Mouse (Mus musculus): Measurements from ENCODE around the gene Il20rb. TPM values are rescaled to one million over a fixed set of nuclear protein-coding genes. Genes with fewer than 3 reads are reported as not detected.

Gene Il20rb
- total RNA-seq, 2 experiments from 2014 or later = 0.25 to 1.1 TPM

GRCm38 (mm10) chr9:100439481-100439880, 47.1 kb downstream of the Il20rb start:
- DNase-seq (ENCODE audit: low spot score in 2 of 2) = no peak

GRCm38 (mm10) chr9:100438994-100439393, 47.6 kb downstream of the Il20rb start:
- DNase-seq (ENCODE audit: low spot score in 2 of 2) = no peak
- intact Hi-C loops (cut with DNase I) = no loop called here

More at GRCm38 (mm10) chr9:100439481-100439880, 47.1 kb downstream of the Il20rb start:
- intact Hi-C loops (cut with DNase I) = no loop called here

GRCm38 (mm10) chr9:100436865-100437595, 49.6 kb downstream of the Il20rb start:
- intact Hi-C loops (cut with DNase I) = no loop called here
- no peak for DNase-seq (ENCODE audit: low spot score in 2 of 2)

- no peak for DNase-seq (ENCODE audit: low spot score in 2 of 2)
- intact Hi-C loops (cut with DNase I) = no loop called here
These were observed 55.2 kb downstream of the Il20rb start for GRCm38 (mm10) chr9:100431355-100431754.

GRCm38 (mm10) chr9:100430911-100431310, 55.7 kb downstream of the Il20rb start:
- intact Hi-C loops (cut with DNase I) = no loop called here
- no peak for DNase-seq (ENCODE audit: low spot score in 2 of 2)

GRCm38 (mm10) chr9:100419644-100420043, 66.9 kb downstream of the Il20rb start:
- intact Hi-C loops (cut with DNase I) = no loop called here
- no peak for DNase-seq (ENCODE audit: low spot score in 2 of 2)

GRCm38 (mm10) chr9:100419103-100419502, 67.5 kb downstream of the Il20rb start:
- DNase-seq (ENCODE audit: low spot score in 2 of 2) = no peak
- intact Hi-C loops (cut with DNase I) = no loop called here

GRCm38 (mm10) chr9:100416756-100417155, 69.8 kb downstream of the Il20rb start:
- no peak for DNase-seq (ENCODE audit: low spot score in 2 of 2)
- intact Hi-C loops (cut with DNase I) = no loop called here

GRCm38 (mm10) chr9:100416299-100416698, 70.3 kb downstream of the Il20rb start:
- no peak for DNase-seq (ENCODE audit: low spot score in 2 of 2)
- intact Hi-C loops (cut with DNase I) = no loop called here

- intact Hi-C loops (cut with DNase I) = no loop called here
- peak; percentile 14 to 19 for DNase-seq (ENCODE audit: low spot score in 2 of 2)
These were observed 71.1 kb downstream of the Il20rb start for GRCm38 (mm10) chr9:100415328-100415979.

Other genes starting within 250 kb of the Il20rb start
- 10 to 100 TPM; 31.1 to 35.0 TPM for gene Nck1, start 59.3 kb upstream of the Il20rb start, total RNA-seq (2021)
- gene Slc35g2, start 84.3 kb upstream of the Il20rb start, total RNA-seq (2021) = 10 to 100 TPM; 18.7 to 19.2 TPM
- gene Stag1, start 111.0 kb upstream of the Il20rb start, total RNA-seq (2021) = 10 to 100 TPM; 48.3 to 61.0 TPM